Mouse (Mus musculus) kidney, postnatal 4 days (tissue): ENCODE data around the gene Disp3.

Experiments
- DNase-seq, 2 experiments: peaks; one replicate each; pipeline ENCODE4 v3.0.0; 2021; ENCODE audit warnings: mixed read lengths in 2 of 2

Disp3 gene

GRCm38 (mm10) chr4:148215264-148215900, 72.4 kb downstream of the Disp3 start:
- DNase-seq: no peak

- no peak for DNase-seq
Observed at GRCm38 (mm10) chr4:148214460-148215136, 73.2 kb downstream of the Disp3 start.

GRCm38 (mm10) chr4:148204873-148205232, 82.9 kb downstream of the Disp3 start:
- no peak for DNase-seq

- no peak for DNase-seq
Observed at GRCm38 (mm10) chr4:148204061-148204872, 83.5 kb downstream of the Disp3 start.

- no peak for DNase-seq
Observed at GRCm38 (mm10) chr4:148203557-148203956, 84.2 kb downstream of the Disp3 start.

GRCm38 (mm10) chr4:148198721-148199120, 89.0 kb downstream of the Disp3 start:
- no peak for DNase-seq

GRCm38 (mm10) chr4:148194400-148194799, 93.4 kb downstream of the Disp3 start:
- DNase-seq: no peak

- no peak for DNase-seq
Observed at GRCm38 (mm10) chr4:148192707-148193245, 95.0 kb downstream of the Disp3 start.
